Mouse (Mus musculus): ENCODE results near the gene Cenpx. TPM values are rescaled to one million over a fixed set of nuclear protein-coding genes. Genes with fewer than 3 reads are reported as not detected.

The Cenpx gene
- polyA plus RNA-seq, 1 experiment from 2014 or later: 106 TPM

DNA sequence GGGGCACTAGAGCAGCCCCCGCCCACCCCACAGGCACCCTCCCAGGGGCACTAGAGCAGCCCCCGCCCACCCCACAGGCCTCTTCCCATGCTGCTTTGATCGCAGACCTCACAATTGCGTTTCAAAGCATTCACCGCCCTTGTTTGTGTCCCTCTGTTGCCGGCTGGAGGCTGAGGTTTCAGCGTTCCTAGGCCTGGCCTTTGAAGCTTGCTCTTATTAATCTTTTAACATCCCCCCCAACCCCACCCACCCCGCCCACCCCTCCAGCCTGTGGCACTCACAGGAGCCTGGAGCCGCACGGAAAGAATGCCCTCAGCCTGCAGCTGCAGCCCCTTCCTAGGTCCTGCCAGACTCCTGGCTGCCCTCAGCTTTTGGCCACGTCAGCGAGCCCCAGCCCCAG is 6.3 kb downstream of the Cenpx start:
- Histone ChIP-seq H3K27ac (ENCODE audit: low read depth, low read length) (no peak overlapping the region; the same call in 1 of the 2 replicates), H3K4me2 (ENCODE audit: low read length) (no peak overlapping the region), H3K9ac (ENCODE audit: low read depth, low read length) (0 out of 2 replicates have a peak overlapping the region, but pooled peaks have one; percentile 22), H3K9me3 (ENCODE audit: control insufficient read depth, low read length) (no peaks in the 10 kb centered on the region), H3K4me3 (ENCODE audit: low read length) (no peak overlapping the region), H3K27me3 (replicated peaks; ENCODE audit: control insufficient read depth, insufficient read depth, low read length) (no peaks in the 10 kb centered on the region), H3K4me1 (ENCODE audit: control insufficient read depth, insufficient read depth, low read depth, low read length) (peaks cover 13% of the 10 kb centered on the region), H3K36me3 (ENCODE audit: control insufficient read depth, insufficient read depth, low read length) (peaks cover 8% of the 10 kb centered on the region)
- ATAC-seq: no peak
- whole genome bisulfite sequencing: 13% methylated on average over 11 of the region's 12 CpGs

DNA sequence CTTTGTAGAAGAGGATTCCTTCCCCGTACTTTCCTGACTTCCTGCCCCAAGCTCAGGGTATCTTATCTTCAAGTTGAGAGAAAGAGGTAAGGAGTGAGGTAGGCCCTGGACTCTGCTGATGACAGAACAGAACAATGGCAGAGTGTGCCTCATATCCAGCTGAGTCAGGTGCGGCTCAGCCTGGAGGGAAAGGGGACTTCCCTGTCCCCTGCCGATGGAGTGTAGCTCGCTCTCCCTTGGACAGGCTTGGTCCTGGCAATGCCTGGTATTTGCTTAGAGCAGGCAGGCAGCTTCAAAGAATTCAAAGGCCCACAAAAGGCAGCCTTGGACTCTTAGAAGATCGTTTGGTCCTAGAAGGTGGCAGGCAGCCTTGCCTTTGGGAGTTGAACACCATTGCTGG is 7.4 kb downstream of the Cenpx start:
- H3K36me3 ChIP-seq (ENCODE audit: control insufficient read depth, insufficient read depth, low read length): peaks cover 7% of the 10 kb centered on the region
- no peak overlapping the region for H3K27ac ChIP-seq (ENCODE audit: low read depth, low read length)
- H3K27me3 ChIP-seq (replicated peaks; ENCODE audit: control insufficient read depth, insufficient read depth, low read length): no peaks in the 10 kb centered on the region
- no peak overlapping the region for H3K4me2 ChIP-seq (ENCODE audit: low read length)
- no peak overlapping the region for H3K4me3 ChIP-seq (ENCODE audit: low read length)
- no peaks in the 10 kb centered on the region for H3K9me3 ChIP-seq (ENCODE audit: control insufficient read depth, low read length)
- peaks cover 12% of the 10 kb centered on the region for H3K4me1 ChIP-seq (ENCODE audit: control insufficient read depth, insufficient read depth, low read depth, low read length)
- no peak for ATAC-seq
- H3K9ac ChIP-seq (ENCODE audit: low read depth, low read length): no peak overlapping the region
- WGBS: 61% methylated on average over 5 of the region's 5 CpGs

DNA sequence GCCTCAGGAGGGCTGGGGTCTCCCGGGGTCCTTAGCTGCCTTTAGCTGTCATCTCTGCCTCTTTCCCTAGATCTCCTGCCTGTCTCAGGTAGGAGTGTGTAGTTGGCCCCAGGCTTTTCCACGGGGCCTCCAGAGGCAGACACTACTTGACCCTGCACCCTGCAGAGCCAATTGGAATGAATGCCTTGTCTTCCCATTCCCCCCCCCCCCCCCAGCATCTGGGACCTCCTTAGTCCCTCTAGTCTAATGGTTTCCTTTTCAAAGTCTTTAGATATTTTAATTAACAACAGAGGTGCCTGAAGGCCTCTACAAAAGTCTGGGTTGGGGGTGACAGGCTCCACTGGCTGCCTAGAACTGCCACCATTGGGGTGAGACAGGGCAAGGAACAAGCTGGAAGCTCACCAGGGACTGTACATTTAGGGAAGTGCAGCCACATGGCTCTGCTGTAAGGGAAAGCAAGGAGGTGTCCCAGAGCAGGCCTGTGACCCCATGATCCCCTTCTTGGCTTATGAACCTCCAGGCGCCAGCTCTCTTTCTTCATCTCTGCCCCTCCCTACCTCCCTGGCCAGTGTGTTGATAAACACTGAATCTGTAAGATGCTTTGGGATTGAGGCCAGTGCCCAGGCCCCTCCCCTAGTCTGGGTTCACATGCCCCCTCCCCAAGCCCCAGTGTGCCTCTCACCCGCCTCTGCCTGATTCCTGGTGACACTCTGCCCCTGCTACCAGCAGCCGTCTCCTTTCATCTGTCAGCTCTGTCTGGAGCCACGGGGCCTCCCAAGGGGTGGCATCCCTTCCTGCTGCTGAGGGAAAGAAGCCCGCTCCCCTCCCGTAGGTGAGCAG is 8.8 kb downstream of the Cenpx start:
- H3K4me2 ChIP-seq (ENCODE audit: low read length): no peak overlapping the region
- no peak; the same call in 1 of the 2 replicates for ATAC-seq
- no peak overlapping the region; the same call in 1 of the 2 replicates for H3K9ac ChIP-seq (ENCODE audit: low read depth, low read length)
- 15% methylated on average over 8 of the region's 8 CpGs for WGBS
- peaks cover 12% of the 10 kb centered on the region for H3K4me1 ChIP-seq (ENCODE audit: control insufficient read depth, insufficient read depth, low read depth, low read length)
- no peaks in the 10 kb centered on the region for H3K27me3 ChIP-seq (replicated peaks; ENCODE audit: control insufficient read depth, insufficient read depth, low read length)
- H3K36me3 ChIP-seq (ENCODE audit: control insufficient read depth, insufficient read depth, low read length): peaks cover 10% of the 10 kb centered on the region; the same call in 1 of the 2 replicates
- no peak overlapping the region for H3K4me3 ChIP-seq (ENCODE audit: low read length)
- H3K27ac ChIP-seq (ENCODE audit: low read depth, low read length): no peak overlapping the region
- H3K9me3 ChIP-seq (ENCODE audit: control insufficient read depth, low read length): no peaks in the 10 kb centered on the region

DNA sequence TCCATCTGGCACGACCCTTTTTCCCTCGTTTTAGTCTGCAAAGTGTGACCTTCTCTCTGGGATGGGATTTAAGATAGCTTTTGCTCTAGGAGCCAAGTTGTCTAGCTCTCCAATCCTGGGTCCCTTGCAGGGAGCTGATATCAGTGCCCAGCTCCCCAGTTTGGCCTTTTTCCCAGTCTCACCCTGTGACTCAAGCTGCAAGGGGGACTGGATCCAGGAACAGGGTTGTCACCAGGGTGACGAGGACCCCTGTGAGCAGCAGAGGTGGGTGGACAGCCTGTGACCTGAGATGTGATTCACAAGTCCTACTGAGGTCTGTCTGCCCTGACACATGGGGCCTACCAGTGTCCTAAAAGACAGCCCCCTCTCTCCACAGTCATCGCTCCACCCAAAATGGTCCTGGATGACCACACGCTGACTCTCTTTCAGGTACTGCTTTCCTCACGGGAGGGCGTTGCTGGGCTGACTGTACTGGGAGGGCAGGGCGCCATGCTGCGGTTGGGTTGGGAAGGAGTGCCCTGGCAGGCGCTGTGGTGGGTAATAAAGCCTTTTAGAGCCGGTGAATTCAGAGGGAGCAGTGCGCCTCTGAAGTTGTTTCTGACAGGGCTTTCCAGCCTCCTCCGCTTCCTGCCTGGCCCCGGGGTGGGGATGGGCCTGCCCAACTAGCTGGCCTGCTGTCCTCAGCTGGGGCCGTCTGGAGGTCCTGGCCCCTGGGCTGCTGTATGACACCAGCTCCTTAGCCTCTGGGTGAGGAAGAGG is 9.7 kb downstream of the Cenpx start:
- Histone ChIP-seq H3K9ac (ENCODE audit: low read depth, low read length) (peak overlapping the region; percentile 5; the same call in 1 of the 2 replicates), H3K9me3 (ENCODE audit: control insufficient read depth, low read length) (no peaks in the 10 kb centered on the region), H3K4me2 (ENCODE audit: low read length) (no peak overlapping the region), H3K36me3 (ENCODE audit: control insufficient read depth, insufficient read depth, low read length) (peaks cover 10% of the 10 kb centered on the region; the same call in 1 of the 2 replicates), H3K4me1 (ENCODE audit: control insufficient read depth, insufficient read depth, low read depth, low read length) (peaks cover 12% of the 10 kb centered on the region), H3K4me3 (ENCODE audit: low read length) (no peak overlapping the region), H3K27me3 (replicated peaks; ENCODE audit: control insufficient read depth, insufficient read depth, low read length) (no peaks in the 10 kb centered on the region), H3K27ac (ENCODE audit: low read depth, low read length) (no peak overlapping the region)
- 32% methylated on average over 15 of the region's 15 CpGs for WGBS
- no peak for ATAC-seq

DNA sequence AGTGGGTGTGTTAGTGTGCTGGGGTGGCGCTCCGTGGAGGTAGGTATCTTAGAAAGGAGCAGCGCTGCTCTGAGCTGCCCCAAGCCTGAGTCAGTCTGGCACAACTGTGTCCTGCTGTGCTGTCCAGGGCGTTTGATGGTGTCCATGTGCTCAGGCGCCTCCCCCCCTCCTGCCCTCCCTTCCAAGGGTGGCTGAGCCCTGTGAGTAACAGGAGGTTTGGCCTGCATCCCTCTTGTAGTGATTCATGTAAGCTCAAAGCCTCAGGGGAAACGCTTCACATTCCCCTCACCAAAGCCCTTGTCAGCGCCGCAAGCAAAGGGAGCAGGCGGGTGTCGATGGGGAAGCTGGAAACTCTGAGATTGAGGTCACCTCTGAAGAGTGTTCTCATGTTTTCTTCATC is 15.8 kb downstream of the Cenpx start:
- Histone ChIP-seq H3K9ac (ENCODE audit: low read depth, low read length) (no peak overlapping the region), H3K4me1 (ENCODE audit: control insufficient read depth, insufficient read depth, low read depth, low read length) (no peaks in the 10 kb centered on the region), H3K9me3 (ENCODE audit: control insufficient read depth, low read length) (no peaks in the 10 kb centered on the region), H3K4me2 (ENCODE audit: low read length) (no peak overlapping the region), H3K4me3 (ENCODE audit: low read length) (no peak overlapping the region), H3K36me3 (ENCODE audit: control insufficient read depth, insufficient read depth, low read length) (peaks cover 13% of the 10 kb centered on the region), H3K27ac (ENCODE audit: low read depth, low read length) (no peak overlapping the region), H3K27me3 (replicated peaks; ENCODE audit: control insufficient read depth, insufficient read depth, low read length) (no peaks in the 10 kb centered on the region)
- no peak for ATAC-seq
- 79% methylated on average over 10 of the region's 10 CpGs for WGBS

DNA sequence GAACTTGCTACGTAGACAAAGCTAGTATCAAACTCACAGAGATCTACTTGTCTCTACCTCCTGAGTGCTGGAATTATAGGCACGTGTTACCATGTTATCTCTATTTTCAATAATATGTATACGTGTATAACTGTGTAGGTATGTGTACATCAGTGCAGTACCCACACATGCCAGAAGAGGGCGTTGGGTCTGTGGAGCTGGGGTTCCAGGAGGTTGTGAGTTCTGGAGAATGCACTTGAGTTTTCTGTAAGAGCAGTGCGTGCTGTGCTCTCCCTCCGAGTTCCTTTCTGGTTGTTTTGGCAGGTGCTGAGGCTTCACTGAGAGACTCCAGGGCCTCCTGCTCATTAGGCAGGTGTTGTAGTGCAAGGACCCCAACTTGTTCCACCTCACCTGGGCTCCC is 17.0 kb downstream of the Cenpx start:
- Histone ChIP-seq H3K27me3 (replicated peaks; ENCODE audit: control insufficient read depth, insufficient read depth, low read length) (no peaks in the 10 kb centered on the region), H3K27ac (ENCODE audit: low read depth, low read length) (no peak overlapping the region), H3K9me3 (ENCODE audit: control insufficient read depth, low read length) (no peaks in the 10 kb centered on the region), H3K9ac (ENCODE audit: low read depth, low read length) (no peak overlapping the region), H3K4me1 (ENCODE audit: control insufficient read depth, insufficient read depth, low read depth, low read length) (no peaks in the 10 kb centered on the region), H3K4me2 (ENCODE audit: low read length) (no peak overlapping the region), H3K4me3 (ENCODE audit: low read length) (no peak overlapping the region), H3K36me3 (ENCODE audit: control insufficient read depth, insufficient read depth, low read length) (peaks cover 7% of the 10 kb centered on the region; the same call in 1 of the 2 replicates)
- ATAC-seq: no peak
- 91% methylated on average over 6 of the region's 6 CpGs for WGBS

DNA sequence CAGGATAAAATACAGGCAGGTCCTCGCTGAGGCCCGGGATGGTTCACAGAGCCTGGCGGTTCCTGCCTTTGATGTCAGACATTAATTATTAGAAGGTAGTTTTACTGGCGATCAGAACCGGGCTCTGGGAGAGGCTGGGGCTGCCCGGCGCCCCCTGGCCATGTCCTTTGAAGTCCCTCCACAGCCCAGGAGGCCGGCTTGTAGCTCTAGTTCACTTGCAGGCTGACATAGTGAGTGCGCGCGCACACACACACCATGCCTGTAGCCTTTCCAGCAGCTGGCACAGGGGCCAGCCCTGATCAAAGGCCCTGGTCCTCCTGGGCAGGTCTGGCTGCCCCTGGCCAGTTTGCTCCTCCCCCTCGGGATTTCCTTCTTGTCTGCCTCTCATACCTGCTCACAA is 17.9 kb downstream of the Cenpx start:
- Histone ChIP-seq H3K27ac (ENCODE audit: low read depth, low read length) (no peak overlapping the region), H3K4me2 (ENCODE audit: low read length) (no peak overlapping the region), H3K4me1 (ENCODE audit: control insufficient read depth, insufficient read depth, low read depth, low read length) (no peaks in the 10 kb centered on the region), H3K36me3 (ENCODE audit: control insufficient read depth, insufficient read depth, low read length) (peaks cover 5% of the 10 kb centered on the region; the same call in 1 of the 2 replicates), H3K9me3 (ENCODE audit: control insufficient read depth, low read length) (no peaks in the 10 kb centered on the region), H3K9ac (ENCODE audit: low read depth, low read length) (no peak overlapping the region), H3K4me3 (ENCODE audit: low read length) (no peak overlapping the region), H3K27me3 (replicated peaks; ENCODE audit: control insufficient read depth, insufficient read depth, low read length) (no peaks in the 10 kb centered on the region)
- 41% methylated on average over 12 of the region's 12 CpGs for WGBS
- peak; percentile 27; the same call in 1 of the 2 replicates for ATAC-seq

DNA sequence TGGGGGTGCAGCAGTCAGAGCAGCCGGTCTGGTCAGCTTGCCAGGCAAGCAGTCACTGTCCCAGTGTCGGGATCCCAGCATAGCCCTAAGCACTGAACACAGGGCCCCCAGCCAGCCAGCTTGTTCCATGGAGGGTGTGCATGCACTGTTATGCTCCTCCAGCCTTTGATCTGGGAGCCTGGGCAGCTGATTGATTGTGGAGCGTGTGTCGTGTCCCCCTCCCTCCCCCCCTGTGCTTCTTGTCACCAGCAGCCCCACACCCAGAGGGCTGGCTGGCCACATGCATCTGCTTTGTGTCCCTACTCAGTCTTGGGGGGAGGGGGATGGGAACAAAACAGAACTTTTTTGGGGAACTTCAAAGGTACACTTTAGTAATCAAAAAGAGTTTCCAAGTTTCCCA is 18.4 kb downstream of the Cenpx start:
- H3K4me2 ChIP-seq (ENCODE audit: low read length): no peak overlapping the region
- 9% methylated on average over 4 of the region's 4 CpGs for WGBS
- no peaks in the 10 kb centered on the region for H3K4me1 ChIP-seq (ENCODE audit: control insufficient read depth, insufficient read depth, low read depth, low read length)
- H3K9ac ChIP-seq (ENCODE audit: low read depth, low read length): no peak overlapping the region
- ATAC-seq: peak; percentile 81
- H3K36me3 ChIP-seq (ENCODE audit: control insufficient read depth, insufficient read depth, low read length): peaks cover 5% of the 10 kb centered on the region; the same call in 1 of the 2 replicates
- H3K4me3 ChIP-seq (ENCODE audit: low read length): no peak overlapping the region
- no peak overlapping the region for H3K27ac ChIP-seq (ENCODE audit: low read depth, low read length)
- no peaks in the 10 kb centered on the region for H3K9me3 ChIP-seq (ENCODE audit: control insufficient read depth, low read length)
- H3K27me3 ChIP-seq (replicated peaks; ENCODE audit: control insufficient read depth, insufficient read depth, low read length): no peaks in the 10 kb centered on the region

DNA sequence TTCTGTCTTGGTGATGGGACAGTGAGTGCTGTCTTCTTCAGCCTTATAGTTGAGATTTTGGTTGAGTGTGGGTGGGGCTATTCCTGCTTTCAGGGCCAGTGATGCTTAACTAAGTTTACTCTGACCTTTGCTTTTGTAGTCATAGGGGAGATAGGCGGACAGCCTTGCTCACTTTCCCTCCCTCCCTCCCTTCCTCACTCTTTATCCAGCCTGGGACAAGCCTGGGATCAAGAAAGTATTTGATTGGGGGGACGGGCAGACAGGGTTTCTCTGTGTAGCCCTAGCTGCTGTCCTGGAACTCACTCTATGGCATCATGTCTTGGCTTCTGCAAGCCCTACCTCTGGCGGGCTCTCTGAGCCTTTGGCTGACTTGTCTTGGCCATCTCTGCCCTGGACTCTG is 20.1 kb downstream of the Cenpx start:
- H3K4me2 ChIP-seq (ENCODE audit: low read length): no peak overlapping the region
- 59% methylated on average over 3 of the region's 3 CpGs for WGBS
- ATAC-seq: no peak
- H3K4me1 ChIP-seq (ENCODE audit: control insufficient read depth, insufficient read depth, low read depth, low read length): no peaks in the 10 kb centered on the region
- H3K4me3 ChIP-seq (ENCODE audit: low read length): no peak overlapping the region
- no peaks in the 10 kb centered on the region for H3K9me3 ChIP-seq (ENCODE audit: control insufficient read depth, low read length)
- no peak overlapping the region for H3K27ac ChIP-seq (ENCODE audit: low read depth, low read length)
- H3K36me3 ChIP-seq (ENCODE audit: control insufficient read depth, insufficient read depth, low read length): peaks cover 10% of the 10 kb centered on the region
- no peak overlapping the region for H3K9ac ChIP-seq (ENCODE audit: low read depth, low read length)
- H3K27me3 ChIP-seq (replicated peaks; ENCODE audit: control insufficient read depth, insufficient read depth, low read length): no peaks in the 10 kb centered on the region
